Mouse (Mus musculus): Measurements from ENCODE around the gene Vps26b.

Gene Vps26b

DNA sequence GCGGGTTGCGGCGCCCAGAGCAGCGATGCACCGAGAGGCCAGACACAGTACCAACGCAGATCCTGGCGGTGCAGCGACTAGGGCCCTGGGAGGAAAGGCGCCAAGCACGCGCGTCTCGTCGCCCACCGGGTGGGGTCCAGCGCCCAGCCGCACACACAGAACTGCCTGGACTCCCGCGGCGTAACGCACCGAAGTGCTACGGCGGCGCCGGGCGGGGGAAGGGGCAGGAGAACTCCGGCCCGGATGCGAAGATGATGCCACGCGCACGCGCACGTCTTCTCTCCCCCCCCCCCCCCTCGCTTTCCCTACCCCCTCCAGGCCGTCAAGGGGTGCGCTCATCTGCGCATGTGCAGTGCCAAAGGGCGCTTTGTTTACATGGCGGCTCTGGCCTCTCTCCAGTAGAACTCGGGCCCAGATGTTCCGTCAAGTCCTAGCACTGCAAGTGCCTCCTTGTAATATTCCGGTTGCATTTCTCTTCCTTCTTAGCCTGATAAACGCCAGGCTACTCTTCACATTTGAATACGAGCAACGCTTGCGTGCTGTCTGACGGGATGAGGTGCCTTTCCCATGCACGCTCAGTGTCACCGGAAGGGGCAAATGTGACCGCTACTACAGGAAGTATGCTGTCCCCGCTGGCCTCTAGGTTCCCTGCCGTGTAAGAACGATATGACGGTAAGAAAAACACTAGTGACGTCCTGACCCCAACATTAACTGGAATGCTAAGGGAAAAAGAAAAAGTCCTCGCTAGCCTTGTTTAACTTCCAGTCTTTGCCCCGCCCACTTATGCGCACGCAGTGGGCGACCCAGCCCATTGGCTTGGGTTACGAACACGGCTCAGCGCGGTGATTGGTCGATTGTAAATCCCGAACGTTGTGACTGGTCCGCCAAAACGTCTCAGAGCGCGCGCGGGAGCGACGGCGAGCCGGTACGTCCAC lies at the start of gene Vps26b, which contains the start of gene Ncapd3:
TSS of gene Vps26b (minus strand) at position 238 of the 935 bp plus-strand sequence.
TSS of gene Ncapd3 (plus strand) at position 348 of the 935 bp plus-strand sequence.
- DNase-seq: peak; percentile 96 to 97

DNA sequence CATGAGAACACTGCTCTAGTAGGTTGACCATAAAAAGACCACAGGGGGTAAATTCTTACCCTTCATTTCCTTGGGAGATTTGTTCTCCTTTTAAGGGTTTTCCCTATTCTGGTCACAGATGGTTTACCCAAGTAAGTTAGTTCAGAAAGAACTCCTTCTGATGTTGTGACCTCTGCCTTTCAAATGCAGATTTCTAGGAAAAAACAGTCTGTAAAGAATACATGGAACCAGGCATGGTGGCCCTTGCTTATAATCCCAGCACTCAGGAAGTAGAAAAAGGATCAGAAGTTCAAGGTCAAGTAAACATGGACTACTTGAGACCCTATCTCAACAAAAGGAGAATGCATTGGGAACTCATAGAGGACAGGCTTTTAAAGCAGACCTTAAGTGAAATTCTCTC lies 45.9 kb upstream of the Vps26b start:
- no peak for DNase-seq

DNA sequence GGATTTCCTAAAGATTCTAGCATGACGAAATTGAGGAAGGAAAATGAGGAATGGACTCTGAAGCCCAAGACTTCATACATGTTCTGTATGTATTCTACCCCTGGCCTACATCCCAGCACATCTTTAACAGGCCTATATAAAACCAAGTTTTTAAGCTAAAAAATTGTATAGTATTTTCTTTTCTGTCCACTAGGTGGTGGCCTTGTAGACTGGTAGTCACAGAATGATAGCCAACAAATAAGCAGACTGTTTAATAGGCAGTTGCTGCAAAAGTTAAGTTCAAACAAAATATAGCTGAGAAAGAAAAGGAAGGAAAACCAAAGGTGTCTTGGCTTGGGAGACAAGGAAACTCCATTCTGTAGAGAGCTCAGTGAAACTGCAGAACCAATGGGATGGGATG lies 44.8 kb upstream of the Vps26b start:
- DNase-seq: no peak

DNA sequence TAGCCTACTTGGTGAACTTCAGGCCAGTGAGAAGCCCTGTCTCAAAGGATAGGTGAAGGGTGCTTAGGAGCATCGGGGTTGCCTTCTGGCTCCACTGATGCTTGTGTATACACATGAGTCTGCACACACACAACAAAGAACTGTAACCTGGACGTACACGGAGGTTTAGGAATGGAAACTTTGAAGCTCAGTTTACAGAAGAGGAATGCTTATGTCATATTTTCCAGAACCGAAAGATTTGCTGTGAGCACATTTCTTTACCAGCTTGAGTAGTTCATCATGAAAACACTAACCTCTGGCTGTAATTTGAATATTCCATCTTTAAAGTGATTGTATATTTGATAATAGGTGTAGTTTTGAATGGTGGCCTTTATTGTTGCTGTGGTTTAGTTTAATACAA lies 41.0 kb upstream of the Vps26b start:
- no peak for DNase-seq

DNA sequence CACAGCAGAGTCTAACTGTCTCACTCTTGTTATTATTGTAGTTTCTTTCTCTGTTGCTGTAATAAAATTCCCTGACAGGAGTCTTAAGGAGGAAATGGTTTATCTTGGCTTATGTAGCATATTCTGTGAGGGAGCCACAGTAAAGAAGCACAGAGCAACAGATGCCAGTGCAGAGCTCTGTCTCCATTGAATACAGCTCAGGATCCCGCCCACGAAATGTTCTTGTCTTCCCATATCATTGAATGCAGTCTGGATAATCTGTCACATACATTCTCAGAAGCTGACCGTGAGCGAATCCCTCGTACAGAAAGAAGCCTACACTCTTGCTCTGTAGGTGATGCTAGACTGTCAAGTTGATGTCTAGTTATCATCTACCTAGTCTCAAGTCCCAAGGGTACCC lies 28.5 kb upstream of the Vps26b start:
- DNase-seq: no peak

DNA sequence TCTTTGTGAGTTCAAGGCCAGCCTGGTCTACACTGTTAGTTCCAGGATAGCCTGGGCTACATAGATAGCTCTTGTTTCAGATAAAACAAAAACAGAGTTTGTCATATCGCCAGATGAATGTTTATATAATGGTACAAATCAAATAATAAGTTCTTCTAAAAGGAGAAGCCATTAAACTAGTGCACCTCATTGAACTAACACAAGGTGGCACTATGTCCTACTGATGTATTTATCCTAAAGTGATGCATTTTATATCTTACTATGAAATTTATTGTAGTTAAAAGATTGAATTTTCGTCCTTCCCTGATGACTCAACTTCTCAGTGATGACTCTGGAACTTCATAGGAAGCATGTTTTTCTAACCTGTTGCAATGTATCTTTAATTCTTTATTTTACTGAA lies 19.6 kb upstream of the Vps26b start:
- no peak for DNase-seq

DNA sequence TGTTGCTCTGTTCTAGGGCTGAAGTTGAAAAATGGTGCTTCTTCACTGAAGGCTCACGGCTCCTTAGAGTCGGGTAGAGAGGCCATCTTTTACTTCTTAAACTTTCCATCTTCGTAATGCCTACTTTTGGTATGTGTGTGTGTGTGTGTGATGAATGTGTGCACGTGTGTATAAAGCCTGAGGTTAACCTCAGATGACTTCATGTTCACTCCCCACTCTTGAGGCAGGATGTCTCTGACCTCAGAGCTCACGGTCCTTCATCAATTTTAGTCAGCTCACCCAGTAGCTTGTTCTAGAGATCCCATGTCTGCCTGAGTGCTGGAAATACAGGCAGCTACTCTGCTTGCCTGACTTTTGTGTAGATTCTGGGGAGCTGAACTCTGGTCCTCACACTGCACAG lies 14.0 kb upstream of the Vps26b start:
- no peak for DNase-seq

DNA sequence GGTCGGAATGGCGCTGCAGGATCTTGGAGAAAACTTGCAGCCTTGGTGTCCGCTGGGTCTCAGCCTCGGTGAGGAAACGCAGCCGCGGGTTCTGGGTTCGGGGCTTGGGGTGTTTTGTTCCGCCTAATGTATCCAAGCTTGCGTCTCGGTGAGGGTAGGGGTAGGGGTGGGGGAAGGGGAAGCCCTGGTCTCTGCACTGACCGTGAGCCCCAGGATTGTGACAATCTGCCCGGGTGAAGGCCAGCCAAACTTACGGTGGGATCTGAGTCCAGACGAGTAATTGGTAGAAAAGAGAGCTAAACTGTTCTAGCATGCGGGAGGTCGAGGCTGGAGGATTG lies 867 bp upstream of the Vps26b start:
- DNase-seq: no peak

DNA sequence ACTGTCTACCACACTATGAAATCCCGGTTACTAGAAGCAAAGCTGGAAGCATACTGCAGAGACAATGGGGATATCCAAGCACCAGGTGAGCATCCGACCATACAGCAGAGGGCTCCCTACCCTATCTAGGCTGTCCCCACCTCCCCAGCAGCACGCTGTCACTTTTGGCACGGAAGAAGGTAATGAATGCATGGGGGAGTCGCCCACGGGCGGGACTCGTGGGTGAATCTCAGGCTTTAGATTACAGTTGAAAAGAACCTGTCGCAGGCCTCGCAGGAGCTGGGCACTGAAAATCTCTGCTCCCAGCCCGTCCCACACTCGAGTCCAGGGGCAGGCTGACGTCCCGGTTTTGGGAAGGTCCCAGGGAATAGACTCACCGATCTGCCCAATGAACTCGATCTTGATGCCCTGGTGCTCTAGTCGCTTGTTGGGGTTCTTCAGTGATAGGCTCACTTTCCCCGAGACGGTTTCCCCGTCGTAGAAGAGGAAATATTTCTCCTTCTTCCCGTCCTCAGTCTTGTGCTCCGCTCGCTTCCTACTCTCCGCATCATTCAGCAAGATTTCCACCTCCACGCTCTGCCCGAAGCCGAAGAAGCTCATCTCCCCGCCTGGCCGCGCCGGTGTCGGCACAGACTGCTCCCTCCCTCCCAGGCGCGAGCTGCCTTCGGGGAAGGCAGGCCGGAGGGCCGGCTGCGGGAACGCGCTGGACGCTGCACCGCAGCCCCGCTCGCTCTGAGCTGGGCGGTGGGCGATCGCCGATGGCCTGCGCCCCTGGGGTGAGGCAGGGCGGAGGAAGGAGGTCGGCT lies 640 bp downstream of the Vps26b start:
- peak; percentile 65 to 71 for DNase-seq

DNA sequence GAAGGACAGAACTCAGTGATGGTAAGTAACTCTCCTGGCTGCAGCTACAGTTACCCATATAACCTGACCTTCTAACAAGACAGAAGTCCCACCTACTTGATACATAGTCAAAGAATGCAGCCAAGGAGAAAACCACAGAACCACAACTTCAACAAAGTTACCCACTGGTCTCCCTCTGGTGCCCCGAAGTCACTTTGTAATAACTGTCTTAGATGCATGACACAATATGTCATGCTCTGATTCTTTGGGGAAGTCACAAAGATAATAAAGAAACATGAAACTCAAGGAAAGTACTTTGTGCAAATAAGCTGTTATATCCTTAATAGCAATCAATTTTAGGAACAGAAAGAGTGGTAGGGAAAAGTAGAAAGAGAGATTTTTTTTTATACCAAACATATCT lies 3.2 kb downstream of the Vps26b start:
- DNase-seq: no peak

DNA sequence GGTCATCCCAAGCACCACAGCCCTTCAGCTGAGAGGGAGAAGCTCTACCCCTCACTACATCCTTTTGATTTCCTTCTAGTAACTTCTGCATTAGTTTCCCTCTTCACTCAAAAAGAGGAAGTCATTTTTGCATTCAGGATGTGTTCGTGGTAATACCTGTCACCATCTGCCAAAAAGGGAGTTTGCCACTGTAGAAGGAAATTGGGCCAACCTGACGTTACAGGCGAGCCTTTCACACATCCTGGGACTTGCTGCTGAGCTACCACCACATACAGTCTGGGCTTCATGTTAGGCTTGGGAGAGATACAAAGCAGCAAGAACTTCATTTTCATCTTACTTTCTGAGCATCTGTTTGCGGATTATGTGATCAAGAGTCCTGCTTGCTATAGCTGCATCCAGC lies 6.2 kb downstream of the Vps26b start:
- no peak for DNase-seq

DNA sequence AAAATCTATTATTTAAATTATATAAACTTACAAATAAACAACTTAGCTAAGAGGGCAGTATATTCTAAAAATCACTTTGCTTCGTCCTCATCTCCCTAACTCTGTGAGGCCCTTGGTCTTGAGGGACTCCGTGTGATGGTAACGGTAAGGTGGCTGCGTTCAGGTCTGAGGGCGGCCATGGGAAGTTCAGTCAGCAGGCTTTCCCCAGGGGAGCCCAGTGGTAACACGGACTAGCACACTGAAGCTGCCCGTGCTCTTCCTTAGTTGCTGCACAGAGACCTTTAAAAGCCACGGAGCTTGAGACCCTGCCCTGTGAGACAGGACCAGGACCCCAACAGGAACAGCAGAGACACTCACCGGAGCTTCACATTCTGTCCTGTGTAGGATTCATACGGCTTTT lies 10.9 kb downstream of the Vps26b start:
- no peak for DNase-seq

DNA sequence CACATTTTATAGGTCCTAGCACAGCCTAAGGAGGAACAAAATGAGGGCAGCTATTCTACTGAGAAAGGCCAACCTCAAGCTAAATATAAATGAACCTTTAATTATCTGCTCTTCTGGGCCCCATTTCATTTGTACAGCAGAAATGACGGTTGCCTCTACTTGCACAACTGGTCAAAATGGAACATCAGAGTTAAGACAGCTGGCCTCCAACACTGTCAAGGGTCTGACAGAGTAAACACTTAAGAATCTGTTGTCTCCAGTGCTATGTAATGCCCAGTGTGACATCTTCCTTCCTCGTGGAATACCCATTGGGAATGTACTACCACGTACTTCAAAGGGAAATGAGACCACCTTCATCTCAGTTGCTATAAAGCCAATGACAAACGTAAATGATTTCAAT lies 18.3 kb downstream of the Vps26b start:
- DNase-seq: no peak

DNA sequence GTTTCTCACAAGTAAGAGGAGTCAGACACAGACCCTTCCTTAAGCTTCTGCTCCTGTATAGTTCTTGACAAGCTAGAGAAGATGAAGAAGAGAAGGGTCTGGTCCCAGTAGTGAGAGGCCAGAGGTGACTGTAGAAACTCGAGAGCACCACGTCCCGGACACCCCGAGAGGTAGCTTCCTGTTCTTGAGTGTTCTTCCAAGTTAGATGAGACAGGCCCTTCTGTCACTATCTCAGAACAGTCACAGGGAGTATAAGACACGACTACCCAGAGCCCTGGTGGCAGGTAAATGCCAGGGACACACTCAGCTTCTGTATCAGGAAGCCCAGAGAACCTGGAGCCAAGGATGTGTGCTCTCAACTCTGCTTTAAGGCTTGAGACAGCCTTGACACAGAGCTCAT lies 20.6 kb downstream of the Vps26b start:
- no peak for DNase-seq

DNA sequence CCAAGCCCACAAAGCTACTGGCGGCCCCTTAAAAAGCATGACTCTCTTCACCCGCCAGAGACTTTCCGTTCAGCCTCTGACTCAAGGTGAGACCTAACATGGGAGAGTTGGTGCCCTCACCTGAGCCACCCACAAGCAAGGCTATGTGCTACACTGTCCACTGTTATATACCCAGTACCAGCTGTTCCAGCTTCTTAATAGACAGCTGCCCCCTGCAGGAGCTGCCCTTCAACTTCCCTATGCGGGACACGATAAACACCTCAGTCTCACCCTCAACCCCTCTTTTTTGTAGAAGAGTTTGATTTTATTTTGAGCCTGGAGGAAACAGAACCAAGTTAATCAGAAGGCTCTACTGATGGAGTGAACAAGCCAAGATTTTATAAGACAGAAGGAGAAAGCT lies 23.0 kb downstream of the Vps26b start:
- DNase-seq: no peak

DNA sequence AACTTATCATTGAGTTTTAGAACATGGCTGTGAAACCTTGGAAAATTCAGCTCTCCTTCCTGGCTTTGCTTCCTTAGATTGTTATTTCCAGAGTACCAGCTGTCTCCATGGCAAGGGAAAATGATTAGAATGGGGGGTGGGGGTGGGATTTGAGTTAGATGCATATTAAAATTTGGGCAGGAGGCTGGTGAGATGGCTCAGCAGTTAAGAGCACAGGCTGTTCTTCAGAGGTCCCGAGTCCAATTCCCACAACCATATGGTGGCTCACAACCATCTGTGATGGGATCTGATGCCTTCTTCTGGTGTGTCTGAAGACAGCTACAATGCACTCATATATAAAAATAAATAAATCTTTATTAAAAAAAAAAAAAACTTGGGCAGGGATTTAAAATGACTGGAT lies 23.9 kb downstream of the Vps26b start:
- DNase-seq: peak in 1 of 2 experiments; percentile 30

DNA sequence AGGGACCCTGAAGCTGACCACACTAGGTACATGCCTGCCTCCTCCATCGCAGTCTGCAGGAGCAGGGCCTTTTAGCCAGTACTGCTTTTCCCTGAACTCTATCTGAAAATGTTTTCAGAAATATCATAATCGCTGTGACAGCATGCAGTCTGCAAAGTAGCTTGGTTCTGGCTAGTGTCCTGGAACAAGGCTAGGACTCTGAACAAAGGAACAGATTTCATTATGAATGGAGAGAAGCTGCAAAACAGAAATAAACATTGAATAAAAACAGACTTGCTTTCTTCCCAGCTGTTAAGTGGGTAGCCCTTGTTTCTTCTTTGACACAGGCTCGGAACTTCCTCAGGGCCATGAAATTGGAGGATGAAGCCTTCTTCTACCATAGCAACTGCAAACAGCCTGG lies 24.6 kb downstream of the Vps26b start:
- DNase-seq: no peak

DNA sequence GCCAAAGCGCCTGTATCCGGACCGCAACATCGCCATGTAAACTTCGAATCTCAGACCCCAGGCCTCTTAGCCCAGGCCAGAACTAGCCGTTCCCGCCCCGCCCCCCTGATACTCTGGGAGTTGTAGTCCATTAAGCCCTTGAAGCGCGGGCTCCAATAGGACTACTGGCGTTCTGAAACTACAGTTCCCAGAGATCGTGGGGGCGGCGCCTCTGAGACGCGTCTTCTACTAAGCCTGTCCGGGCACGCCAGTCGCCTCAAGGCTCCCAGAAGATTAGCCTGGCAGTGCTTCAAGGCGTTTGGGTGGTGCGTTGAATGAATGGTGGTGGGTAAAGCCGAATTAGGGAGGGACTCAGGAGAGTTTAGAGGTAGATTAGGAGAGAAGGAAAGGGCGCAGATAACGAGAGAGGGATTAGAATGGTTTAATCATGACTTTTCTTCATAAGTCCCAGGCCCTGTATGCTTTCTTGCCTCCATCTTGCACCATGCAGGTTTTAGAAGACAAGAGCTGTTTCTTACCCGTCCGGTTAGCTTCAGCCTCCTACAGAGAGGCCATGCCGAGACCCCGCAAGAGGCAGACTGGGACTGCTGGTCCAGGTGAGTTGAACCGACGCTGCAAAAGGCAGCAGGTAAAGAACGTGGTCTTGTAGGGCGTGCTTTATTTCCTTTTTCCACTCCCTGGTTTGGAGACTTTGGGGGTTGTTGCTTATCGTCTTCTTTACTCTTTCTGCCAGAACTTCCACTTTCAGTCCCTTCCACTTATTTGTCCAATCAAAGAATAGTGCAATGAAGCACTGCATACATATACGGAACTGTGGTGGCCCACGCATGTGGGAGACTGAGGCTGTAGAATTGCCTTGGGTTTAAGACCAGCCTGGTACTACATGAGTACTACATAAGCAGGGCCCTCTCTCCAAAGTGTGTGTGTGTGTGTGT lies 30.1 kb downstream of the Vps26b start, which contains the start of the genes Acad8 and Thyn1:
TSS of gene Acad8 (minus strand) at position 106 of the 935 bp plus-strand sequence.
TSS of gene Thyn1 (plus strand) at position 250 of the 935 bp plus-strand sequence.
- peak; percentile 96 to 98 for DNase-seq

DNA sequence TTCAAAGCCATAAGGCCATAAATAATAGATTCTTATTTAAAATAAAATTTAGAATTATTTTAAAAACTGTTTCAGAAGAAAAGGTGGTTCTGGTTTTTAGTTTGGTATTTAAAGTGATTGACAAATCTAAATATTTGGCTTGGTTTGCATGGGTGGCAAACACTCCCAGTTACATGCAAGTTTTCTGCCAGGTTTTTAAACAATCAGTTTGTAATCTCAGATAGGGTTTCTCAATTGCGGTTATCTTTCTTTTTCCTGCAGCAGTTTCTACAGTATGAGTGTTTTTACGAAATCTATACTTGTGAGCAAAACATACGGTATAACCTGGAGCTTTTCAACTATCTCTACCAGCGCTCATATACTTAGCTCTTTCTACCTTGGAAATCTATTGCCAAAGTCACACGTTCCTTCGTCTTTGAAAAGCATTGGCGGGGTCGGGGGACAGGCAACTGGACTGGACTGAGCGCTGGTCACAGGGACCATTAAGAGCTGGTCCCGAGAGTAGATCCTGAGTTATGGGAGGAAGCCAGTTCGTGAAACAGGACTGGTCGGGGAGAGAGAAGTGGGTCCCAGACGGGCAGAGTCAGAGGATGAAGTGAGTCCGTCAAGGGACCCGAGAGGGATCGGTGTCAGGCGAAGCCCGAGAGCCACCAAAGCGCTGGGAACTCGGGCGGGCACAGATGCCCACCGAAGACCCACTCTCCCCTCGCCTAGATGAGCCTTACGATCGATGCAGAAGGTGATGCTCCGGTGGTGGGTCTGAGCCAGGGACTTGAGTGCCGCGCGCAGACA lies 31.0 kb downstream of the Vps26b start:
- no peak for DNase-seq

DNA sequence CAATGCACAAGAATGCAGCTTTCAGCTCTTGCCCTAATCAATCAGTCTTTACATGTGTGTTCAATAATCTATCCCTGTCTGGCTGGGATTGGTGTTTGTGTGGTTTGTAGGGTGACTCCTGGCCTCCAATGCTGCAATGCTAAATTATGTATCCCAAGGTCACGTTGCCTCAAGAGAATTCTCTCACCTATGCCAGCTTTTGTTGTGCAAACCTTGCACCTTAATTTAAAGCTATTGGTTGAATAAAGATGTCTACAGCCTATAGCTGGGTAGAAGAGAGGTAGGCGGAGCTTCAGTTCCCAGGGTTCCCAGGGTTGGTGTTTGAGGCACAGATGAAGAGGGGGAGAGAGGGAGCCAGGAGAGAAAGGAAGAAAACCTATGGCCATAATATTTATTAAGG lies 32.4 kb downstream of the Vps26b start:
- no peak for DNase-seq

DNA sequence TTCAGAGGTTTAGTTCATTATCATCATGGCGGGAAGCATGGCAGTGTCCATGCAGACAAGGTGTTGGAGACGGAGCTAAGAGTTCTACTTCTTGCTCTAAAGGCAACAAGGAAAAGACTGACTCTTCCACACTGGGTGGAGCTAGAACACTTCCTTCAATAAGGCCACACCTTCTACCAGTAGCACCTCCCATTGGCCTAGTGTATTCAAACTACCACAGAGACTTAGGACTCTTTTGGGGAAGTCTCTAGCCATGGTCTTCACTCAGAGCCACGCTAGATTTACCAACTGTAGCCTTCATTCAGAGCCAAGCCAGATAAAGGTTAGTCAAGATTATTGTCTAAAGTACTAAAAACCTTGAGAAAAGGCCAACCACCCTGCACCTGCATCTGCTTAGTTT lies 32.8 kb downstream of the Vps26b start:
- DNase-seq: no peak

DNA sequence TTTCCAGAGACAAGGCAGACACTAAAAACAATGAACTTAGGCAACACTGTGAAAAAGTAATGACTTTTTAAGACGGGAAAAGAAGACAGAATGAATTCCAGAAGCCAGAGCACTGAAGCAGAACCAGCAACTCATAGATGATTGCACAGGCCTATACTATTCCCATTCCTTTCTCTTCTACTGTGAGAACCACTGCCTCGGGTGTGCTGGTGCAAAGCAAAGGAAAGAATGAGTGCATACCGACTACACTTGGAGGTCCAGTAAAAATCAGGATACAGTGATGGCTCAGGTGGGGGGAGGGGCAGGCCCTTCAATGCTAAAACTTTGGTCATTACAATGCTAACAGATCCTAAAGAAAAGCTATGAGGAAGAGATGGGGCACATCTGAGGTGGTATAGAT lies 36.0 kb downstream of the Vps26b start:
- no peak for DNase-seq

Data from cerebellum, postnatal 14 days (tissue).